Mouse (Mus musculus): ENCODE data around the gene Rph3a.

Rph3a gene

DNA sequence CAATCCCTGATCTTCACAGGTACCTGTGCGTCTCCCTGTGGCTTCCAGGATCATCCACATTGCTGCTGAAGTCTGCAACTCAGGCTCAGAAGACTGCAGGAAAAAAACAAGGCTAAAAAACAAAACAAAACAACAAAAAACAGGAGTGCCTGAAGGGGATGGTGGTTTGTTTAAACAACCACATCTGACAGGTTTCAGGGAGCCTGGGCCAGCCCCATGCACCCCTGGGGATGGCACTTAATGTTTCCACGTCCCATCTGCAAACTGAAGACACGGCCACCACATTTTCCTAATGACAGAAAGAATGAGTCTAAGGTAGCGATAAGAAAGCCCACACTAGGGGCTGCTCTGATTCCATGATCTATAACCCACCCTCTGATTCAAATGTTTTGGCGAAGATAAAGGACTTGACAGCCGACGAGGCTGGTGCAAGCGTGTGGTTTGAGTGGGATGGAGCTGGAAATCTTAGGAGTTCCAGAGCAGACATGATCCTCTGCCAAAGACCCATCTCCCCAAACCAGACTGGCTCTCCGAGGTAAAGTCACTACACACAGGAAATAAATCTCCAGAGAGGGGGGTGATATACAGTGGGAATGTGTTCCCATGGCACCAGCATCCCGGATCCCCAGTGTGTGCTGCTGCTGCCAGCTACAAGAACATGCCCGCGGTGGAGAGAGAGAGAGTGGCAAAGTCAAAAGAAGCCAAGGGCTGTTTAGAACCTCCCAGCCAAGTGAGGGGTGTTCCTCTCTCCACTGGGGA, at the start of gene Rph3a:
TSS of gene Rph3a (minus strand) at position 282 of the 759 bp plus-strand sequence.
- DNase-seq (ENCODE audit: low read depth), result no peak

DNA sequence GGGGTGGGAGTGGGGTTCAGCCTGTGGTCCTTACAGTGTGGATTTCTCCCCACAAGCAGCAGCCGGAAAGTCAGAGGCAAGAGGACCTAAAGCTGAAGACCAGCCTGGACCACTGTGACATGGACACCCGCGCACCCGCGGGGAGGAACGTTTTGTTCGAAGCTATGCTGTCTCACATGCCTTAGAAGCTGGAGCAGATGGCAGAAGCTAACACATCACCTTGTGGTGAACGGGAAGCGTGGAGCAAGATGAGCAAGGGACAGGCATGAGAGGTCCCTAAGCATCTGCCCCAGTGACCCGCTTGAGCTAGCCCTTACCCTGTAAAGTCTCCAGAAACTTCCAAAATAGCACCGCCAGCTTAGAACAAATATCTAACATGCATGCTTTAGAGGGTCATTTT, 48.4 kb upstream of the Rph3a start:
- DNase-seq (ENCODE audit: low read depth), result no peak

DNA sequence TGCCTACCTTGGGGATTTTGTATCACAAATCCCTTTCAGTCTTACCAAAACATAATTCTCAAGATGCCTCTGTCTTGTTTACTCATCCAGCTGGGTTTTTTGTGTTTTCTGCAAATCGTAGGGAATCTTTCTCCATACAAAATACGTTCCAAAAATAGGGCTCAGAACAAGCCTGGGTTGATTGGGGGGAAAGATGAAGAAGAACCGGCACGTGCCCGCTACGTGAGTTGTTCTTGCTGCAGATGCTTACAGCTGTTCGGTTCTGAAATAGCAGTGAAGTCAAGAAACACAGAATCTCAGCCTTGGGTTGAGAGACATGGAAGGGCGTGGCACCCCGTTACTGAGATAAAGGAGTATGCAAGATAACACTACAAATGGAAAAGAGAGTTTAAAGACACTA, 44.0 kb upstream of the Rph3a start:
- no peak for DNase-seq (ENCODE audit: low read depth)

DNA sequence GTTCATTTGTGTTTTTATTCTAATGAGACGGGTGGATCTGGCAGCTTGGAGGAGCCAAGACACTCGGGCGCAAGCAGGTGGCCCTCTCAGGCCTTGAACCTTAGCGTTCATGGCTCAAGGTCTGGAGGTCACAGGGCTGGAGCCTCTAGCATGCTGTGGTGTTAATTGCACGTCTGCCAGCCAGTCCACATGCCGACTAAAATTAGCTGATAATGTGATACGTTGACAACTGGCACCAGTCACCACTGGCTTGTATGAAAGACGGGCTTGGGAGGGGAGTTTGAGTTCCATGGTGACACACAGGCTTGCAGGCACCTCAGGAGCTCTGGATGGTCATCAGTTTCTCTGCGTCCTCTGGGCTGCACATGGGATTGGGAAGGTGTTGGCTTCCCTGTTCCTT, 31.9 kb upstream of the Rph3a start:
- no peak for DNase-seq (ENCODE audit: low read depth)

DNA sequence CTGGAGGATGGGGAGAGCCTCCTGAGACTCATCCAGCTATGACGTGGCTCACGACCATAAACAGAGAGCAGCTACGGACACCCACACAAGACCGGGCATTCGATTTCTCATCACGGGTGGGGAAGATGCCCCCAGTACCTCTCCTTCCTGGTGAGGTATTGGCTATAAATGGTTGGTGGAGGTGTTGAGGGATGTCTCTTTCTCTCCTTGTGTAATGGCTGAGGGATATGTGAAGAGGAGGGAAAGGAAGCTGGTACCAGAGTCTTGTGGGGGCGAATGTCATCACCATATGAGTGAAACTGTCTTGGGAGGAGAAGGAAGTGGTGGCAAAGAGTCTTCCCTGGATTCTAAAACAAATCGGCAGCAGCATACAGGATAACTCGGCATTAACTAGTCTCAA, 29.6 kb upstream of the Rph3a start:
- DNase-seq (ENCODE audit: low read depth), result no peak

DNA sequence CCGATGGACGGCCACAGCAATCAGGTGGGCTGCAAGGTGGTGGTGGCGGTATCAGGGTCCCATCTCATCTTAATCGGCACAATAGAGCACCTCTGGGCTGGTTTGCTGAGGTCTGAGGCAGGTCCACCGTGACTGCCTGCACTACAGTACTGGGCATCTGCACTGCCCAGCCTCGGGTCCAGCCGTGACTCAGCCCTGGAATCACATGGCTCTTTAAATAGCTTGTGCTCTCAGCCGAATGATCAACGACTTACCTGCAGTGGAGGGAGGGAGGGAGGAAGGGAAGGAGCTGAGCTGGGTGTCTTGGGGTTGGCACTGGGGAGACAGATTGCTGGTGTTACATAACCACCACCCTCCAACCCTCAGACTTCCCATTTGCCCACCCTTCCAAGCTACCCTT, 20.3 kb upstream of the Rph3a start:
- DNase-seq (ENCODE audit: low read depth), result no peak

DNA sequence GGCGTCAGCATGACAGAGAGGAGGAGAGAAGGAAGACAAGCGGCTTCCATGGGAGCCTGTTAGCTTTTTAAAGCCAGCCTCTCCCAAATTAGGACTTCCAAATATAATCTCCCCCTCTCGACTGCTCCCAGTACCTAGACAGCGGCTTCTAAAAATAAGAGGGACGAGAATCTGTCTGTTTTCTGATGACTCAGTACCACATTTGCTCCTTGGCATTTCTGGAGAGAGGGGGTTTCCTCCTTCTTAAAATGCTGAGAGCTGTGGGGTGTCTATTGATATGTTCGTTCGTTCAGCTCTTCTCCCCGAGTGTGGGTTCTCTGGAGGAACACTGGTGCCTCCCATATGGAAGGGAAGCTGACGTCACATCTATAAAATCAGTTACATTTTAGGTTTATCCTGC, 9.6 kb upstream of the Rph3a start:
- no peak for DNase-seq (ENCODE audit: low read depth)

DNA sequence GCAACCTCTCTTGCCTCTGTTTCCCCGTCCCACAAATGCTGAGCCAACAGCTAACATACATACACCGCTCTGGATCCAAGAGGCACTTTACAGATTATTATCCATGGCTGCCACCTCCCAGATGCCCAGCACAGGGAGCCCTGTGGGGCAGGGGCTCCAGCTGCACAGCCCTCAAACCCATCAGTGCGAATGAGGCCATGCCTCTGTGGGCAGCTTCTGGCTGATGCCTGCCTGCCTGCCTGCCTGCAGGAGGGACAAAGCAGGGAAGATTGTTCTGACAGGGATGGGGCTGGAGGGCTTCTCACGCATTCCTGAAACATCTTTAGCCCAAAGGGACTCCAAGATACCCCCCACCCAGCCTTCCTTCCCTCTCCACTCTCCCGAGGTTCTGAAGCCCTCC, 7.8 kb upstream of the Rph3a start:
- DNase-seq (ENCODE audit: low read depth), result no peak

DNA sequence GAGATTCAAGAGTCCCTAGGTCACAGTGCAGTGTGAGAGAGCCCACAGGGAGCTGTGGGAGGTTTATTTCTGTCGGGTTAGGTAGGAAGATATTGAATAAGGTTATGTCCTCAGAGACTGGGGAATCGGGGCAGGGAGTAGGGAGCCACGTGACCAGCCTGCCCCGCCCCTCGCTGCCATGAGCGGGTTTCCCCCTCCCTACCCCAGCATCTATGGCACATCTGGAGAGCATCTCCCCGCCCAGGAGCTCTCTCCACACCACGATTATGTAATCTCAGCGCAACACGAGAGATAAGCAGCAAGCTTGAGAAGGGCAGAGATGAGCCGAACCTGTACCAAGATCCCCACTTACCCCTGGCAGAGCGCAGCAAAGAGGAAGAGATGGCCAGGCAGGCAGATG, 6.5 kb upstream of the Rph3a start:
- no peak for DNase-seq (ENCODE audit: low read depth)

DNA sequence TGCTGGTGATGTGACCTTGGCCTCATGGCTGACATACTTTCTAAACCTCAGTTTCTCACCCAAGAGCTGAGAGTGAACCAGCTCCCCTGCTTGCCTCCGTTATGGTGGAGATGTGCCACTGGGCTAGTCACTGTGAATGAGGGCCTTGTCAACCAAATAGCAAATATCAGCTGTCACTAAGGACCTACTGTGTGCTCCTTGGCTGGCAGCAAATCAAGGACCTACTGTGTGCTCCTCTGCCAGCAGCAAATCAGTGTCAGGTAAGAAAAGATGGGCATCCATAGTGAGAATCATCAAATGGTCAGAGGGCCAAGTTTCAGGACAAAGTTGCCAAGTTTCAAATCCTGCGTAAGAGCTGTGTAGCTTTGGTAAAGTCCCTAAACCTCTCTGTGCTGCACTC, 4.6 kb upstream of the Rph3a start:
- no peak for DNase-seq (ENCODE audit: low read depth)

DNA sequence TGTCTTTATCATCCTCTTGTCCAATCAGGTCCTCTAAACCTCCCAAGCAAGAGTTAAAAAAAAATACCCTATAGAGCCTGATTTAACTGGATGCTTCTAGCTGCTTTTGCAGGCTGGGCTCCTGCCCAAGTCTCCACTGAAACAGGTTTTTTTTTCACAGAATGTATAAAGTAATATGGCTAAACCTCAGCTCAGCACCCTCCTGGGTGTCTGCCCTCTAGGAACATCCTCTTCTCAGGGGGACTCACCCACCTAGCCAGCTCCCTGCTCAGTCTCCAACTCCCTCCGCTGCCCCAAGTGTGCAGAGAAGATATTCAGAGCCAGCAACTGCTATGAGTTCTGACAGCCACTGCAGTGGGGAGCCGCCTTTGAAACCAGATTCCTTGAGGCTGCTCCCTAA, 2.1 kb upstream of the Rph3a start:
- DNase-seq (ENCODE audit: low read depth), result no peak

DNA sequence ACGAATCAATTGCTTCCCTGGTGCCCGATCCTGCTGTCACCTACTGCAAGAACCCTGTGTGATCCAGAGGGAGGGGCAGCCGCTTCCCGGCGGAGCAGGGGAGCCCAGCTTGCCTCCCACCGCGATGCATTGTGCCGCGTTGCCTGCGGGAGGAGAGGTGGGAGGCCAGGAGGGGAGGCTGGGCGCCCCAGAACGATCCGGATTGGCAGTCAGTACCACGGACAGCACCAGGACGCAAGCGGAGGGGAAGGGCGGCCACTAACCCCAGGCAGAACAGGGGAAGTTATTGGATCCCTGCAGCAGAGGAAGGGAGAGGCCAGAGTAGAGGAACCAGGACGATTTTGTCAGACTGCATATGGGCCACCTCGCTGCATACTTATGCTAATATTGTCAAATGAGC, 486 bp downstream of the Rph3a start:
- peak; percentile 9 for DNase-seq (ENCODE audit: low read depth)

DNA sequence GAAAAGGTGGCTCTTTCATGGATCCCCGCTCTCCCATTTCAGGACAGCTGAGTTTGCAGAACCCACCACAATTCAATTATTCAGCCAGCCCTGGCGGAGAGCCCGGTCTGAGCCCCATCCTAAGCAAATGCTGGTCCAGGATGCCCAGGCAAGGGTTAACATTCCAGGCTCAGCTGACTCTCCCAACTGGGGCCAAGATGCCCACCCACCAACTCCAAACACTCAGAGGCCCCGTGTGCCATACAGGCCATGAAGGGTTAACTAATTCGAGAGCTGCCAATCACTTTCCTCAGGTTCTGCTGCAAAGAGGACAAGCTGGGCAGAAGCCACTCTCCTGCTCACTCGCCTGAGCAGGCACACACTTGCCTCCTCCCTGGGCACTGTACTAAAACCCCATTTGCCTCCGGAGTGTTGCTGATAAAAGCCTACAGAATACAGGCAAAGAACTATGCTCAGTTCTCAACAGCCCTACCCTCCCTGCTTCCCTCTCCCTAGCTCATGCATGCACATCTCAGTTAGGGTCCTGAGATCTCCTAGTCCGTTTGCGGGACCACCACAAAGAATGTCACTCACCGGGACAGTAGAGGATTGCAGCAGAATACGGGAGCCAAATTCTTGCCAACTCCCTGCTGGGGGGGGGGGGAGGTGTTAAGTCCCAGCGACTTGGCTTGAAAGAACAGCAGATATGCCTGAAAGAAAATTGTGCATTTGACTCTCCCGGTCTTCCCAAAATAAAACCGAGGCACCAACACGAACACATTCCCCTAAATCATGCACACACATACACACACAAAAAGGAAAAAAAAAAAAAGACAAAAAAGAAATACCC, 1.3 kb downstream of the Rph3a start:
- no peak for DNase-seq (ENCODE audit: low read depth)

DNA sequence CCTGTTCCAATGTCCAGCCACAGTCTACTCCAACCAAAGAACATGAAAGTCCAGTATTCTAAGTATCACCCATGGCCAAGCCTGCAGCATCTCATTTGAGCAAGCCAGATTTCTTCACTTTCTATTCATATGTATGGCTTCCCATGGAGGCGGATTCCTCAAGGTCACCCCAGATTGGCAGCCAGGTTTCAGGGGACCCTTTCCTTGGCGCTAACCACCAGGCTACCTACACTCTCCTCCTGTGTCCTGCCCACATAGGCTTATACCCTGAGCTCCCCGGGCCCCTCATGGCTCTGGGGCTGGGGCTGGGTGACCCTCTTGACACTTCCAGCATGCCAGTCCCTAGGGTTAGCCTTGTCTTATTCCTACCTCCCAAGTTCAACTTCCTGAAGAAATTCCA, 2.3 kb downstream of the Rph3a start:
- no peak for DNase-seq (ENCODE audit: low read depth)

DNA sequence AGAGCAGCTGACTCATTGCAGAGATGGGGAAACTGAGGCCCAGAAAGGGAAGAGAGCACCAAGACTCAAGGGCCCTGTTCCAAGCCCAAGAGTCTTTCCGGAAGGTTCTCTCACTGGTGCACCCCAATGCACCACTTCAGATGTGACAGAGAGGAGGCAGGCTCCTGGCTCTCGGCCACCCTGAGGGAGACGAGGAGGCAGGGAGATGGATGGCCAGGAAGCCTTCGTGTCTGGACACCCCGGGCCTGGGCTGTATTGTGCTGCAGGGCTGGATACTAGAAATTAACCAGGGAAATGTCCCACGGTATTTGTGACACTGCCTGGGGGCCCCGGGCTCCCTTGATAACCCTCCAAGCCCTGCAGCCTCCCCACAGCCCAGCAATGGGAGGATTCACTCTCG, 2.8 kb downstream of the Rph3a start:
- no peak for DNase-seq (ENCODE audit: low read depth)

DNA sequence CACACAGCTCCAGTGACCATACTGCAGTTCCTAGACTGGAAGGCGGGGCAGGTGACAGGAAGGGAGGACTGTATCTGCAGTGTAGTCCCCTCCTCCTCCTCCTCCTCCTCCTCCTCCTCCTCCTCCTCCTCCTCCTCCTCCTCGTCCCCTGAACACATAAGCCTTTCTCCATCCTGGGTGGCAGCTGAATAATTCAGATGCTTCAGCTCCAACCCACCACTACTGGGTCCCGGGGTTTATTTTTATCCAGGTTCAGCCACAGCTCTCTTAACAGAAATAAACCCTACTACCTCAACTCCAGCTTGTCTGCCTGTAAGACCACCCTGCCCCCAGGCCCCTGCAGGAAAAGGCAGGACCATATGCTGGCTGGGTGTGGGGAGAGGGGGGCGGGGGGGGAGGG, 3.7 kb downstream of the Rph3a start:
- DNase-seq (ENCODE audit: low read depth), result no peak

DNA sequence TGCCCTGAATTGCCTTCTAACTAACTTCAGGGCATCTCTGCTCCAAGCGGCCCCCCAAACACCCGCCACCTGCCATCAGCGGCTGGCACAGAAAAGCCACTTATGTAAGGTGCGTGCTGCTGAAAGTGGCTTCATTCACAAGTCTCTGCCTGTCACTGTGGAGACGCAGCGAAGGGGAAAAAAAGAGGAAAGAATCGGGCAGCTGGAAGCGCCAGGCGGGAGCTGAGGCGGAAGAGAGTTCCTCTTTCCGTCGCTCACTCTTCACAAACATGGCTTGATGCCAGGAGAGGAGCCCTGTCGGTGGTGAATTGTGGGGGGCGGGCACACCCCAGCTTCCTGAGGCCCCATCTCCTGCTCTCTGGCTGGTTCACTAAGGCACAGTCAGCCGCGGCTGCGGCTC, 6.1 kb downstream of the Rph3a start:
- DNase-seq (ENCODE audit: low read depth), result no peak

DNA sequence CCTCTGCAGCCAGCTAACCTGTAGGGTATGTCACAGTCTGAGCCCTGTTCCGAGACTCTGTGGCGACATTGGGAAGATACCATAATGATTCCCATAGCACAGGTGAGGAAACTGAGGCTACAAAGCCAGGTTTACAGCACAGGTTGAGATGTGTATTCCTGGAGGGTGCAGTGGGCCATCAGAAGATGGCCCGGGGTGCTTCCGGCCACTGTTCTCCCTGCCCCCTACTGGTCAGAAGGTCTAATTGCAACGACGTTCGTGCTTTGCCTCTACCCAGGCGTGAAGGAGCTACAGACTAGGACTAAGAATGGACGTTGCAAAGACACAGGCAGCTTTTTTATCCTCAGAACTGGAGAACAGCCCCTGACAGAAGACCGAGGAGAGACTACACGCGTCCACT, 10.3 kb downstream of the Rph3a start:
- DNase-seq (ENCODE audit: low read depth), result peak; percentile 32

DNA sequence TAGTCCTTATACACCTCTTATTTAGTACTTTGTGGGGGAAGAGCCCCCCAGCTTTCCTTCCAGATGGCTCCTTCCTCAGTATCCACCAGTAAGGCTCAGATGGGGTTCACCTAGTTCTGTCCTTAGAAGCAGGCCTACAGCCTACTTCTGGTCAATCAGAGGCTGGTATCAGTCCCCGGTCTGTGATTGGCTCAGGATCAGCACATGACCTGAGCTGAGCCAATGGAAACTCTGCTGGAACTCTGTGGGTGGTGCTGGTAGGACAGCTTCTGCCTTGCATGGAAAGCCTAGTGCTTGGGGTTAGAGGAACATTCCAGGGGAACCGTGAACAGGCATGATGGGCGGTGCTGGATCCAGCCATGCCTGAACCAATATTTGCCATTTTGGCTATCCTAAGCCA, 21.5 kb downstream of the Rph3a start:
- no peak for DNase-seq (ENCODE audit: low read depth)

DNA sequence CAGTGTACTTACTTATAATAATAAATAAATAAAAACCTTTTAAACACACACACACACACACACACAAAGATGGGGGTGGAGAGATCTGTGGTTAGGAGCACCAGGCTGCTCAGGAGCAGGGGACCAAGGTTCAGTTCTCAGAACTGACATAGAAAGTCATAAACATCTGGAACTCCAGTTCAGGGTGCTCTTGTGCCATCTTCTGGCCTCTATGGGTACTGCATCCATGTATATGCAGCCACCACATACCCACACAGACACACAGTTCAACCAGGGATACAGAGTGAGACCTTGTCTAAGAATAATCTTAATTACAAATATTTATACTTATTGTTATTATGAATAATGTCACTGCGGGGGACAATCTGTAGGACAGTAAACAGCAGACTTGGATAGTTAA, 26.9 kb downstream of the Rph3a start:
- peak; percentile 10 for DNase-seq (ENCODE audit: low read depth)

DNA sequence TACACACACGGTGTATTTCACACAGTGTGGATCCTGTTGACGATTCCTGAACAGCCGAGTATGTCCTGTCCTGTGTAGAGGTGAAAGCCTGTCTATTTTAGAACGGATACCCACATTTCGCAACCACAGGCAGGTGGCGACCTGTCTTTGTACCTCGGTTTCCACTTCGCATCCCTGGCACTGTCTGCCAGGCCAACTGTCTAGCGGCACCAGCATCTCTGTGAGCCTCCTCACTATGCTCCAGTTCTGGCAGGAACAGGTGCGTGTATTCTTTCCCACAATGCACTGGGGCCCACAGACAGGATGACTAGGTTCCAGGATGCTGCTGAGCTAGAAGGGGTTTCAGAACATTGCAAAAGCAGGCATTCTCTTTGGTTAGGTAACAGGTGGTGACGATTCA, 28.7 kb downstream of the Rph3a start:
- DNase-seq (ENCODE audit: low read depth), result no peak

DNA sequence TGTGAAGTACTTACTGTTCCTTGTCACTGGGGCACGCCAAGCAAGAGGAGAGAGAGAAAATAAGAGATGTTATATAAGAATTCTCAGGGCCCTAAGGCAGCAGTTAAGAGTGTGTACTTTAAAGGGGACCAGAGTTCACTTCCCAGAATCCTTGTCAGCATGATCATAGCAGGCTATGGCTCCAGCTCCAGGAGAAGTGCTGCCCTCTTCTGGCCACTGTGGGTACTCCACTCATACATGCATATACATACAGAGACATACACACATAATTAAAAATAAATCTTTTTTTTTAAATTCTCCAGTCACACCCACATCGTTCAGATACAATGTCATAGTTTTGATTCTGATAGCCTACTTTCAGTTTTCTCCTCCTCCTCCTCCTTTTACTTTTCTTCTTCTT, 29.8 kb downstream of the Rph3a start:
- no peak for DNase-seq (ENCODE audit: low read depth)

DNA sequence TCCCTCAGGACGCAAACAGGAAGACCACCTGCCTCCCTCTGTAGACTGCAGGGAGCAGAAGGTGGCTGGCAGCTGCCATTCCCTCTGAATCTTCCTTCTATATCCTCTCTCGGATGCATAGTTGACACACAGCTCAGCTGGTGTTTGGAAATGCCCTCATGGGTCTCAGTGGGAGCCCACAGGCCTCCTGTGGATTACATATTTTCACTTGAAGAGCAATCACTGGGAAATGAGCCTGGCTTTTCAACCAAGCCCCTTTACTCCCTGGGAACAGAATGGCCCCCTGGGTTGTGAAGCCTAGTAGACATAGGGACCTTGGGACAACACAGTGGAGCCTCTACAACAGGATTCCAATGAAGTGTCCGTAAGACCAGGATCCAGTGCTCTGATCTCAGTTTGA, 33.8 kb downstream of the Rph3a start:
- DNase-seq (ENCODE audit: low read depth), result no peak

DNA sequence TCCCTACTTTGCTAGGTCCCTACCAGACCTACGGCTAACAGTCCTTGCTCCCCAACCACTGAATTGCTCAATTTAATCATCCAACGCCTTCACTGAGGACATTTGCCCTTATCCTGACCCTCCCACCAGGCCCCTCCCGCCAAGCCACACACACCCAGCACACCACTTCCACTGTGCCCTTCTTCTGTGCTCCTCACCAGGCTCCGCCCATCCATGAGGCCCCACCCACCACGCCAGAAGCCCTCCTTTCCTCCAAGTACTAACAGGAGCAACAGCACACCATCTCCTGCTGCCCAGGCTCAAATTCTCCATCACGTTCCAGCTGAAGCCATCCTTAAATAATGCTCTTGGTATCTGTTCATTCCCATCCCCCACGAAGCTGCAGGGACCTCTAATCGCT, 35.4 kb downstream of the Rph3a start:
- no peak for DNase-seq (ENCODE audit: low read depth)
